Mouse (Mus musculus): ENCODE data around the gene Plcl1.

GRCm38 (mm10) chr1:55696206-55696605, 290.5 kb downstream of the Plcl1 start:
- TF ChIP-seq TAL1 (IDR thresholded peaks at IDR 0.05; ENCODE audit: low read length) (no peak), GATA1 (IDR thresholded peaks at IDR 0.05; ENCODE audit: low read length) (no peak)

All from erythroblast, embryonic 14.5 days (primary cell).